Mouse (Mus musculus): Measurements from ENCODE around the gene 1700016C15Rik. TPM values are rescaled to one million over a fixed set of nuclear protein-coding genes. Genes with fewer than 3 reads are reported as not detected.

Gene 1700016C15Rik
- 0.25 and 0.52 TPM in 2 replicates for polyA plus RNA-seq (2015; fragmentation: Nextera tagmentation; extraction: Ambion mirVana)

DNA sequence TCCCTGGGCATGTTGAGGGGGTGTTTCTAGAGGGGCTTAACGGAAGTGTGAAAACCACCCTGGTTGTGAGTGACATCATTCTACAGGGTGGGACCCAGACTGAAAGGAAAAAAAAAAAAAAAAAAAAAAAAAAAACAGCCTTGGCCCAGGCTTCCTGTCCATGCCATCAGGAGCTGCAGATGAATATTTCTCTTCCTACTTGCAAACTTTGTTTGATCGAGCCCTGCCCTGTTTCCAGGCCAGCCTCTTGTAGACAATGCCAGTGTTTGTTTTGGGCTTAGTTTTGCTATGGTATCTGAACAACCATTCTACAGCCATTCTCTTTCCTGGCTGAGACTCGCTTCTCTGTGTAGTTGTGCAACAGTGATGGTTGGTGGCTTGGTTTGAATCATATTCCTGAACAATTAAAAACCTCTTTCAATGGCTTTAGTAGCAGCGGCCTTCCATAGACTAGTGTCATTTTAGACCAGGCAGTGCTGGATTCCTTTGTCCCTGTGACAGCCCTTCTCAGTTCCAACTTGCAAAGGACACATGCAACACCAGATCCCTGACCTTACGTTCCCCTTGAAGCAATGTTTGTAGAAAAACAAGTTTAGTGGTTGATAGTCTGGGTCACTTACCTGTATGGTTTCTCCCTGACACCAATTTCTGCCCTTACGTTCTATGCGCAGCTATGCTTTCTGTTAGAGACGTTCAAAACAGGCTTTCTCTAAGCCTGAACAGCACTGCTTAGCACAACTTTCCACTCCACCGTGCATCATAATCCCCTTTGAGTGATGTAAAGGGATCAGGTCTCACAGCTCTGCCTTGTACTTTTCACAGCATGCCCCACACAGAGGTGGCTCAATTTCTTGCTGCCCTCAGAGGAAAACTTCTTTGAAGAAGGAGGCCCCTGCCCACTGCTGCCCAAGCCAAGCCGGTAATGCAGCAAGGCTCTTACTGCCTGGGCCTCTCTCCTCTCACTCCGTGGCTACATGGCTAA, at the start of gene 1700016C15Rik:
Gene 1700016C15Rik, plus strand, starts transcription at position 772 of the 982 bp plus-strand sequence.
- H3K4me1 ChIP-seq (ENCODE audit: control insufficient read depth, insufficient read depth, low read length) = no peaks in the 10 kb centered on the region
- H3K27ac ChIP-seq (ENCODE audit: low read length) = peak within 1 kb of the TSS; percentile 95
- ATAC-seq (ENCODE audit: insufficient read depth, low FRiP score) = peak; percentile 79
- 0 out of 2 replicates have a peak within 1 kb of the TSS, but pooled peaks have one; percentile 2 for H3K4me2 ChIP-seq (ENCODE audit: low read depth, low read length)
- H3K9ac ChIP-seq (ENCODE audit: low read length) = peak within 1 kb of the TSS; percentile 46; the same call in 1 of the 2 replicates
- 59% methylated on average over 11 of the region's 11 CpGs for WGBS
- no peaks in the 10 kb centered on the region for H3K36me3 ChIP-seq (ENCODE audit: control insufficient read depth, insufficient read depth, low read length)
- H3K4me3 ChIP-seq (replicated peaks; ENCODE audit: low read length) = no peak within 1 kb of the TSS
- no peaks in the 10 kb centered on the region for H3K9me3 ChIP-seq (replicated peaks; ENCODE audit: control insufficient read depth, low read length)
- no peaks in the 10 kb centered on the region for H3K27me3 ChIP-seq (ENCODE audit: control insufficient read depth, insufficient read depth, low read length)

DNA sequence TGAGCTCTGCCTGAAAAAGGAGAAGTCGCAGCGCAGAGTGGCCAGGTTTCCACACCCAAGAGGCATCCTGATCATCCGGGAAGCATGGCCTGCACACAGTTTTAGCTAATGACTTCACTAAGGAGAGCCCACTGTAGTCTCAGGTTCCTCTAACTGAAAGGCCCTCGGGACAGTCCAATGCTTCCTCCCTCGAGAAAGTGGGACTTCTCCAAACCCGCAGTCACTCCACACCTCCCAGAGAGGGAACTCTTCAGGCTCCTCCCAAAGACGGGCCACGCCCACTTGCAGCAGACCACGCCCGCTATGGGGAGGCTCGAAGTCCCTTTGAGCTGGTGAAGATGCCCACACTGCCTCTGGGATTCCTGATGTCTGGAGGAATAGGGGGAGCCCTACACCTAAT, 48.4 kb upstream of the 1700016C15Rik start:
- 72% methylated on average over 11 of the region's 11 CpGs for WGBS
- no peak for ATAC-seq (ENCODE audit: insufficient read depth, low FRiP score)
- H3K36me3 ChIP-seq (ENCODE audit: control insufficient read depth, insufficient read depth, low read length) = no peaks in the 10 kb centered on the region
- H3K4me2 ChIP-seq (ENCODE audit: low read depth, low read length) = no peak overlapping the region
- H3K9ac ChIP-seq (ENCODE audit: low read length) = no peak overlapping the region
- H3K4me1 ChIP-seq (ENCODE audit: control insufficient read depth, insufficient read depth, low read length) = no peaks in the 10 kb centered on the region
- no peaks in the 10 kb centered on the region for H3K27me3 ChIP-seq (ENCODE audit: control insufficient read depth, insufficient read depth, low read length)
- H3K27ac ChIP-seq (ENCODE audit: low read length) = no peak overlapping the region
- no peaks in the 10 kb centered on the region for H3K9me3 ChIP-seq (replicated peaks; ENCODE audit: control insufficient read depth, low read length)
- no peak overlapping the region for H3K4me3 ChIP-seq (replicated peaks; ENCODE audit: low read length)

DNA sequence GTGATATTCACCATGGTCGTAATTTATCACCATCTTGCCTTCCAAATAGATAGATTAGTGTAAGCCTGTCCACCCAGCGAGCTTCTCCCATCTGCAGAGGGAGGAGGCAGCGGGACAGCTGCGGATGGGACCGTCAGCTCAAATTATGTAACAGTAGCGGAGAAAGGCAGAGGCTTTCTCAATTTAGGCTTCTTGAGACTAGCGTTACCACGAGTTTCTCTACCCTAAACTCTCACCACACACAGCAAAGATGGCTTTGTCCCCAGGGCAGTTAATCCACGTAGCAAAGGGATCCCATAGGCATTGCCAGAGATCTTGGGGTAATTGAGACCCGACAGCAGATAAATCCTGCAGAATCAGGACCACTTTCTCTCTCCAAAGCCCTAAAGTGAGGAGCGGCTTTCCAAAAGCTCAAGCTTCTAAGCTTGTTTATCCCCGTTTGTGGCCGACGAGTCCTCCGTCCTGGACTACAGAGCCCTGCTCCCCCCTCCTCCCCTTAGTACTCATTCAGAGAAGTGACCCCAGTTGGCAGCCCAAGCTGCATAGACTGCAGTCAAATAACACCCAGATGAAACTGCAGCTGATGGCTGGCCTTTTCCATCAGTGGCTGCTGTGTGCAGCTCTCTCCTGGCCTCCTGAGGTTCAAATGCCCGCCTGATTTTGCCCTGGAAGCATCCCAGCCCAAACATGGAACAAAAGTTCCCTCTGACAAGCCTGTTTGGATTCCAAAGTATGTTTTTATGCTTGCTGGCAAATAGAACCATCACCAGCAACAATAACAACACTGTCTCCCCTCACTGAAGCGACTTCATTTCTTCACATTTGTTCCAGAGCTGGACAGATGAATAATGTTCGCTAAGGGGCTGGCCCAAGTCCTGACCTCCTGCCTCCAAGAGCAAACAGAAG, 45.4 kb upstream of the 1700016C15Rik start:
- 61% methylated on average over 18 of the region's 18 CpGs for WGBS
- no peak for ATAC-seq (ENCODE audit: insufficient read depth, low FRiP score)

DNA sequence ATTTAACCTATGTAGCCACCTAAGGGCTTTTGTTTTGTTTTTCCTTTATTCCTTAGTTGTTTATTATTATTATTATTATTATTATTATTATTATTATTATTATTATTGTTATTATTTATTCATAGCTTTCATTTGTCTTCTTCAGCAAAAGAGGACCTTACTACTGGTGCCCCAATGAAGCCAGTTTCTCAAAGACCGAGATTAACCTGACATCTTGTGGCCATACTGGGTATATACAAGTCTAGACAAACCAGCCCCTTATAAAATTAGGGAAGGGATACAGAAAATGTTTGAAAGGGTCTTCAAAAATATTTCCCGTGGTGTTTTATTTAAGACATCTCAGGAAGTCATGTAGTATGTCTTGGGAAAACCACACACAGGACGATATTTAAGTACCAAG, 44.7 kb upstream of the 1700016C15Rik start:
- Histone ChIP-seq H3K9ac (ENCODE audit: low read length) (no peak overlapping the region), H3K4me2 (ENCODE audit: low read depth, low read length) (no peak overlapping the region), H3K9me3 (replicated peaks; ENCODE audit: control insufficient read depth, low read length) (no peaks in the 10 kb centered on the region), H3K27ac (ENCODE audit: low read length) (no peak overlapping the region), H3K27me3 (ENCODE audit: control insufficient read depth, insufficient read depth, low read length) (no peaks in the 10 kb centered on the region), H3K4me3 (replicated peaks; ENCODE audit: low read length) (no peak overlapping the region), H3K36me3 (ENCODE audit: control insufficient read depth, insufficient read depth, low read length) (no peaks in the 10 kb centered on the region), H3K4me1 (ENCODE audit: control insufficient read depth, insufficient read depth, low read length) (no peaks in the 10 kb centered on the region)
- 8% methylated on average over 3 of the region's 3 CpGs for WGBS
- ATAC-seq (ENCODE audit: insufficient read depth, low FRiP score) = no peak

More for the DNA sequence above, 45.4 kb upstream of the 1700016C15Rik start:
- Histone ChIP-seq H3K4me3 (replicated peaks; ENCODE audit: low read length) (no peak overlapping the region), H3K9me3 (replicated peaks; ENCODE audit: control insufficient read depth, low read length) (no peaks in the 10 kb centered on the region), H3K9ac (ENCODE audit: low read length) (no peak overlapping the region), H3K36me3 (ENCODE audit: control insufficient read depth, insufficient read depth, low read length) (no peaks in the 10 kb centered on the region), H3K27ac (ENCODE audit: low read length) (no peak overlapping the region), H3K4me1 (ENCODE audit: control insufficient read depth, insufficient read depth, low read length) (no peaks in the 10 kb centered on the region), H3K4me2 (ENCODE audit: low read depth, low read length) (no peak overlapping the region), H3K27me3 (ENCODE audit: control insufficient read depth, insufficient read depth, low read length) (no peaks in the 10 kb centered on the region)

DNA sequence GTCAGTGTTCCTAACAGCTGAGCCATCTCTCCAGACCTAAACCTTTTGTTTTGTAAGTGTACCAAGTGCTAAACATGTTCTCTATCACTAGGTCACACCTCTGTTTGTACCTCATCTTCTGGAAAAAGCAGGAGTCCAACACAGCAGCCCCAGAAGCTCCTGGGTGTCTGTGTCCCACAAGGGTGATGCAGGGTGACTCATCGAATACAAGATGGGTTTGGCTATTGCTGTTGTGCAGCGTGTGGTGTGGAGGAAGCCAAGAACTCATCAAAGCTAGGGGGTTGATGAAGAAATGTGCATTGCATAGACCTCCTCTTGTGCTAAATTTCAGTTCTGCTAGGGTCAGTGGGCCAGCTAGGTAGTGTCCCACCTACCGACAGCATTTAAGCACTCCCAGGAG, 43.5 kb upstream of the 1700016C15Rik start:
- no peaks in the 10 kb centered on the region for H3K36me3 ChIP-seq (ENCODE audit: control insufficient read depth, insufficient read depth, low read length)
- no peaks in the 10 kb centered on the region for H3K4me1 ChIP-seq (ENCODE audit: control insufficient read depth, insufficient read depth, low read length)
- ATAC-seq (ENCODE audit: insufficient read depth, low FRiP score) = no peak
- H3K4me3 ChIP-seq (replicated peaks; ENCODE audit: low read length) = no peak overlapping the region
- H3K27ac ChIP-seq (ENCODE audit: low read length) = no peak overlapping the region
- H3K27me3 ChIP-seq (ENCODE audit: control insufficient read depth, insufficient read depth, low read length) = no peaks in the 10 kb centered on the region
- no peak overlapping the region for H3K9ac ChIP-seq (ENCODE audit: low read length)
- no peak overlapping the region for H3K4me2 ChIP-seq (ENCODE audit: low read depth, low read length)
- WGBS = 58% methylated on average over 3 of the region's 3 CpGs
- no peaks in the 10 kb centered on the region for H3K9me3 ChIP-seq (replicated peaks; ENCODE audit: control insufficient read depth, low read length)

DNA sequence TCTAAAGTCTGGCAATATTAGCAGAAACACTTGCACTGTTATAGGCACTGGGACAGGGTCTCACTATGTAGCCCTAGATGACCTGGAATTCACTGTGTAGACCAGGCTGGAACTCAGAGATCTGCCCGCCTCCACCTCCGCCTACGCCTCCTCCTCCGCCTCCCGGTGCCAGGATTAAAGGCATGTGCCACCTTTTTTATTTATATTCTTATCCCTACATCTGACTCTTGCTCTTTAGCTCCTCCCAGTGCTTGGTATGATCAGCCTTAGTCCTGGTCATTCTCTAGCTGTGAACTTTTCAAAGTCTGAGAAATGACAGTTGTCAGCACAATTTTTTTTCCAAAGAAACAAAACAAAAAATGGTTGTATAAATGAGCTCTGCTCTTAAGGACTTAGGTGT, 42.6 kb upstream of the 1700016C15Rik start:
- Histone ChIP-seq H3K4me2 (ENCODE audit: low read depth, low read length) (no peak overlapping the region), H3K36me3 (ENCODE audit: control insufficient read depth, insufficient read depth, low read length) (no peaks in the 10 kb centered on the region)
- 70% methylated on average over 5 of the region's 5 CpGs for WGBS

DNA sequence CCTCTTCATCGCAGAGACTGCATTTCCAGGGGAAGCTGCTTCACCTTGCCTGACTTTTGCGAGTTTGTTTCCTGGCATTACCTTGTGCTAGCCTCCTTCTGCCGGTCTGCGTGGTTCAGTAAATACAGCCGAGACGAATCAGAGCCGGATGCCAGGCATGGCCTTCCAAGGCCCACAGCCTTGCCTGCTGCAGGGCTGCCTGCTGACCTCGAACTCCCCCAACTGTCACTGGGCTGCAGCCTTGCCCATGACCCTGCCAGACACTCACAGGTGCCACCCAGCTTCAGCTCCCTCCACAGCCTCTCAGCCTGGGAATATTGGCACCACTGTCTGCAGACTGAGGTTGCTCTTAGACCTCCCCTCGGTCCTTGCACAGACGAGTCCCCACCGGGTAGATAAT, 37.1 kb upstream of the 1700016C15Rik start:
- Histone ChIP-seq H3K4me2 (ENCODE audit: low read depth, low read length) (no peak overlapping the region), H3K4me3 (replicated peaks; ENCODE audit: low read length) (no peak overlapping the region), H3K9ac (ENCODE audit: low read length) (no peak overlapping the region), H3K27ac (ENCODE audit: low read length) (no peak overlapping the region), H3K4me1 (ENCODE audit: control insufficient read depth, insufficient read depth, low read length) (peaks cover 4% of the 10 kb centered on the region; the same call in 1 of the 2 replicates), H3K9me3 (replicated peaks; ENCODE audit: control insufficient read depth, low read length) (no peaks in the 10 kb centered on the region), H3K36me3 (ENCODE audit: control insufficient read depth, insufficient read depth, low read length) (no peaks in the 10 kb centered on the region), H3K27me3 (ENCODE audit: control insufficient read depth, insufficient read depth, low read length) (no peaks in the 10 kb centered on the region)
- 69% methylated on average over 11 of the region's 11 CpGs for WGBS
- no peak for ATAC-seq (ENCODE audit: insufficient read depth, low FRiP score)

More for the DNA sequence above, 42.6 kb upstream of the 1700016C15Rik start:
- Histone ChIP-seq H3K27me3 (ENCODE audit: control insufficient read depth, insufficient read depth, low read length) (no peaks in the 10 kb centered on the region), H3K4me3 (replicated peaks; ENCODE audit: low read length) (no peak overlapping the region), H3K9ac (ENCODE audit: low read length) (no peak overlapping the region), H3K4me1 (ENCODE audit: control insufficient read depth, insufficient read depth, low read length) (no peaks in the 10 kb centered on the region), H3K27ac (ENCODE audit: low read length) (no peak overlapping the region), H3K9me3 (replicated peaks; ENCODE audit: control insufficient read depth, low read length) (no peaks in the 10 kb centered on the region)
- no peak for ATAC-seq (ENCODE audit: insufficient read depth, low FRiP score)

DNA sequence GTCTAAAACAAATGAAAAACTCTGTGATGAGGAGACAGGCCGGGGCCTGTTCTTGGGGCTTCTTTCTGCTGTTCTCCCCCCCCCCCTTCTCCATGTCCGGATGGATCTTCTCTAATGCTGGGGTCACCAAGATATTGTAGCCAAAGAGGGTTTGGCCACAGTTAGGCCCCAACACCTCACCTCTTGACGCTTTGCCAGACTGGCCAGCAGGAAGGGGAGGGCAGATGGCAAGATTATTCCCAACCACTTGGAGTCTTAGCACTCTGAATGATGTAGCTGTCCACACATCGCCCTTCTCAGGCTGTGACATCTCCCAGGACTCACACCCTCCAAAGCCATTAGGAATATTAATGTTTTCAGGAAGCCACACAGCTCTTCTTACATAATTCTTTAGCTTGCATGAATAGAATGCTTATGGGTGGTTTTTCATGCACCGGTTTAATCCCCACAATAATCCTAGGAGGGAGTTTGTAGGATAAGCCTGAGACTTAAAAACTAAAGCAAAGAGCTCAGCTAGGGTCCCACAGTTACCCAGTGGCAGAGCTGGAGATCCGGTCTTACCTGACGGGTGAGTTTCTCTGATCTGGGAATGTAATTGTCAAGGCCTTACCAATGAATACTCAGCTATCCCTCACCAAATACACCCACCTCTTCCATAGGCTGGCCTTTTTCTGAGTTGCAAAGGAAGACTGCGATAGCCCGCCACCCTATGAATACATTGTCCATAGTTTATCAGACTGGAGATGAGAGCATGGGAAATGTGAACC, 35.9 kb upstream of the 1700016C15Rik start:
- 55% methylated on average over 9 of the region's 9 CpGs for WGBS
- peak; percentile 52; the same call in 1 of the 2 replicates for ATAC-seq (ENCODE audit: insufficient read depth, low FRiP score)
- Histone ChIP-seq H3K4me1 (ENCODE audit: control insufficient read depth, insufficient read depth, low read length) (peaks cover 4% of the 10 kb centered on the region; the same call in 1 of the 2 replicates), H3K4me2 (ENCODE audit: low read depth, low read length) (no peak overlapping the region), H3K36me3 (ENCODE audit: control insufficient read depth, insufficient read depth, low read length) (no peaks in the 10 kb centered on the region), H3K4me3 (replicated peaks; ENCODE audit: low read length) (no peak overlapping the region), H3K27me3 (ENCODE audit: control insufficient read depth, insufficient read depth, low read length) (no peaks in the 10 kb centered on the region), H3K27ac (ENCODE audit: low read length) (peak overlapping the region; percentile 39; the same call in 1 of the 2 replicates), H3K9ac (ENCODE audit: low read length) (no peak overlapping the region), H3K9me3 (replicated peaks; ENCODE audit: control insufficient read depth, low read length) (no peaks in the 10 kb centered on the region)
